Mouse (Mus musculus) neural tube, embryonic 15.5 days (tissue): ENCODE results near the gene Mast4. TPM values are rescaled to one million over a fixed set of nuclear protein-coding genes. Genes with fewer than 3 reads are reported as not detected.
"Not testable (repeated sequence)": the region's sequence is repeated elsewhere in the genome, so short reads cannot be mapped to it uniquely, and the experiment has no call there.

Experiments used
- ATAC-seq: fragments of 200-750 bp; cut with Nextera tagmentation; 2 replicates; pipeline ENCODE4 v1.8.0; 2017; ENCODE audit warnings: mild to moderate bottlenecking, moderate TSS enrichment, moderate library complexity; ENCODE audit not compliant: low FRiP score
- H3K27ac ChIP-seq: fragments of 300-500 bp; sonication (generic); replicated peaks from 2 replicates; pipeline ENCODE4 v1.5.1; 2015; ENCODE audit warnings: mild to moderate bottlenecking, inconsistent platforms
- H3K27me3 ChIP-seq: fragments of 300-500 bp; sonication (generic); replicated peaks from 2 replicates; pipeline ENCODE4 v1.6.1; 2015; ENCODE audit warnings: inconsistent platforms
- H3K36me3 ChIP-seq: fragments of 300-500 bp; sonication (generic); 2 replicates; pipeline ENCODE4 v1.6.1; 2015; ENCODE audit warnings: inconsistent platforms
- H3K4me1 ChIP-seq: fragments of 300-500 bp; sonication (generic); 2 replicates; pipeline ENCODE4 v1.6.1; 2015; ENCODE audit warnings: inconsistent platforms
- H3K4me2 ChIP-seq: fragments of 300-500 bp; sonication (generic); 2 replicates; pipeline ENCODE4 v1.6.1; 2015; ENCODE audit warnings: inconsistent platforms, mild to moderate bottlenecking, moderate library complexity
- H3K4me3 ChIP-seq: fragments of 300-500 bp; sonication (generic); replicated peaks from 2 replicates; pipeline ENCODE4 v1.5.1; 2015; ENCODE audit warnings: mild to moderate bottlenecking, inconsistent platforms
- H3K9ac ChIP-seq: fragments of 300-500 bp; sonication (generic); replicated peaks from 2 replicates; pipeline ENCODE4 v1.6.1; 2015; ENCODE audit warnings: mild to moderate bottlenecking, inconsistent platforms
- H3K9me3 ChIP-seq: fragments of 300-500 bp; sonication (generic); replicated peaks from 2 replicates; pipeline ENCODE4 v1.6.1; 2016; ENCODE audit warnings: inconsistent platforms
- WGBS: fragments of 180-500 bp; shearing (Covaris S2); methylation state at CpG from one replicate; pipeline ENCODE4 v1.1.7; 2015; ENCODE audit warnings: mixed read lengths; 5-methylcytosine and 5-hydroxymethylcytosine counted together
- polyA plus RNA-seq: library from polyadenylated mRNA; unstranded; fragments of >200 nt; fragmentation: Nextera tagmentation; extraction: Ambion mirVana; gene quantifications from 2 replicates; pipeline ENCODE4 v1.2.1, GENCODE M21; 2015

Mast4 gene
- polyA plus RNA-seq, 1 experiment from 2014 or later = 24.7 TPM

DNA sequence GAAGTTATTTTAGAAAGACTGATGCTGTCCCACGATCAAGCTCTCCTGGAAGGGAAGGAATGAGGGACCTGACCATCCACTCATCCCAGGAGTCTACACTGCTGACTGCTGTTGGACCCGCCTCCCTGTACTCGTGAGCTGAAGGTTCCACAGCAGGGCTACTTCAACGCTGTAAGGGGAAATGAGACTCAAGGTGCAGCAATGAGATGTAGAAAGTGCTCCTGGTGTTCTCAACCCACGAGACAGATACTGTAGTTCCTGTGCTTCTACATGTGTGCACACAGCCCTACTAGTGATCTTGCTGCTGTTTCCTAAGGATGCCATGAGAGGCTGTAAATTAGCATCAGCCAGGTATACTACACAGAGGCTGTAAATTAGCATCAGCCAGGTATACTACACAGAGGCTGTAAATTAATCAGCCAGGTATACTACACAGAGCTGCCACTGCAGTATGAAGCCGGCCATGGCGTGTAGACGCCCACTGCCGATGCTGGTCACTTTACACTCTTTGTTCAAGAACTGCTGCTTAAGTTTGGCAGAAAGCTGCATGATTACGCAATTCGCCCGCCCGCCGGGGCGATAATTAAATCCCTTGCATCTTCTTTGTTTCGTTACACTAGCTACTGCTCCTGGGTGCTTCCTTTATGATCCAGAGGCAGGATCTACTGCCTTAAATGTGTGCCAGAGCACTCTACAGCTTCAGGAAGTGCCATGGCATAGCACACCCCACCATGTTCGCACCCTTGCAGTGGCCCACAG, 587.3 kb downstream of the Mast4 start:
- Histone ChIP-seq H3K4me2 (no peak overlapping the region), H3K27ac (no peak overlapping the region), H3K27me3 (no peaks in the 10 kb centered on the region), H3K36me3 (peaks cover 3% of the 10 kb centered on the region; the same call in 1 of the 2 replicates), H3K9ac (no peak overlapping the region), H3K4me1 (no peaks in the 10 kb centered on the region; the same call in 1 of the 2 replicates), H3K4me3 (no peak overlapping the region), H3K9me3 (no peaks in the 10 kb centered on the region)
- WGBS = 88% methylated on average over 17 of the region's 17 CpGs
- ATAC-seq = no peak

DNA sequence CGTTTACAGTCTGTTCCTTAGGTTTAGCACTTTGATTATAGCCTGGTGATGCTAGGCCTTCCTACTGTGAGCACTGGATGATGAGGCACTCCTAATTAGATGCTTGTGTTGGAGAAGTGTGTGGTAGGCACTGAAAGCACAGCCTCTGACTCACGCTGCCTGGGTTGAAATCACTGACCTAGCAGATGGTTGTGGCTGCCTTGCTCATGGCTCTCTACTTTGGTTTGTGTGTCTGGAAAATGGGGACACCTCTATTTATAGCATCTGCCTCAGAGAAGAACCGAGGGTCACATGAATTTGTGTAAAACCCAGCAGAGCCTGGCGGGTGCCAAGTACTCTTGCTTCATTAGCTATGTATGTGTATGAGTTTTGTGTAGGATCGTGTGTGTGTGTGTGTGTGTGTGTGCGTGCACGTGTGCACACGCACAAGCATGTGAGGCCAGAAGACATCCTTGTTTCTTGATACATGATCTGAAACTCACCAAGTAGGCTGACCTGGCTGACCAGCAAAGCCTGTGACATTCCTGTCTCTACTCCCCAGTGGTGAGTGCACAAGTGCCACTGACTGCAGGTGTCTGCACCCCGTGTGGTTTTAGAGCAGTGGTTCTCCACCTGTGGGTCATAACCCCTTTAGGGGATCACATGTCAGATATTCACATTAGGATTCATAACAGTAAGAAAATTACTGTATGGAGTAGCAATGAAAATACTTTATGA, 588.5 kb downstream of the Mast4 start:
- no peaks in the 10 kb centered on the region for H3K27me3 ChIP-seq
- H3K9ac ChIP-seq = no peak overlapping the region
- peaks cover 3% of the 10 kb centered on the region; the same call in 1 of the 2 replicates for H3K36me3 ChIP-seq
- 86% methylated on average over 9 of the region's 9 CpGs for WGBS
- no peaks in the 10 kb centered on the region; the same call in 1 of the 2 replicates for H3K4me1 ChIP-seq
- no peak for ATAC-seq
- no peaks in the 10 kb centered on the region for H3K9me3 ChIP-seq
- H3K27ac ChIP-seq = no peak overlapping the region
- H3K4me2 ChIP-seq = no peak overlapping the region
- no peak overlapping the region for H3K4me3 ChIP-seq

DNA sequence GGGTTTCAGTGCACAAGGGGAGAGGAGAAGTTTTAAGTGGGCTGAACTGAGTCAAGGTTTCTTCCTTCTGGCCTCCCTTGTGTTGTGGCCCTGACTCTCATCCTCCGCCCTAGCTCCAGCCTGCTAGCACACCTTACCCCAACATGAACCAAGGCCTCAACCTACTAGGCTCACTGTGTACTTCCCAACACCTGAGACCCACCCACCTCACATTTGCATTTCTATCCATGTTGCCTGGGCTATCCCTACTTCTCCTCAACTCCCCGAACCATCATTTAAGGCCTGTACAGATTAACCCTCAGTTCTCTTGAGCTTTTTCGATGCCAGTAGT, 589.1 kb downstream of the Mast4 start:
- WGBS = 97% methylated on average over 3 of the region's 3 CpGs
- H3K36me3 ChIP-seq = peaks cover 3% of the 10 kb centered on the region; the same call in 1 of the 2 replicates
- H3K27ac ChIP-seq = no peak overlapping the region
- ATAC-seq = no peak
- H3K4me2 ChIP-seq = no peak overlapping the region
- H3K4me1 ChIP-seq = no peaks in the 10 kb centered on the region; the same call in 1 of the 2 replicates
- H3K27me3 ChIP-seq = no peaks in the 10 kb centered on the region
- no peaks in the 10 kb centered on the region for H3K9me3 ChIP-seq
- H3K9ac ChIP-seq = no peak overlapping the region
- H3K4me3 ChIP-seq = no peak overlapping the region

- ATAC-seq = no peak
- Histone ChIP-seq H3K36me3 (peaks cover 4% of the 10 kb centered on the region; the same call in 1 of the 2 replicates), H3K9ac (no peak overlapping the region), H3K4me2 (no peak overlapping the region), H3K27ac (no peak overlapping the region), H3K9me3 (no peaks in the 10 kb centered on the region), H3K27me3 (no peaks in the 10 kb centered on the region), H3K4me1 (no peaks in the 10 kb centered on the region; the same call in 1 of the 2 replicates), H3K4me3 (no peak overlapping the region)
- WGBS = 69% methylated on average over 9 of the region's 9 CpGs
Measured at GRCm38 (mm10) chr13:102744481-102745269, 589.6 kb downstream of the Mast4 start.

- no peaks in the 10 kb centered on the region for H3K27me3 ChIP-seq
- H3K4me3 ChIP-seq = no peak overlapping the region
- 92% methylated on average over 13 of the region's 13 CpGs for WGBS
- H3K4me2 ChIP-seq = no peak overlapping the region
- ATAC-seq = no peak
- H3K27ac ChIP-seq = no peak overlapping the region
- no peaks in the 10 kb centered on the region for H3K4me1 ChIP-seq
- H3K9ac ChIP-seq = no peak overlapping the region
- no peaks in the 10 kb centered on the region for H3K9me3 ChIP-seq
- peaks cover 31% of the 10 kb centered on the region for H3K36me3 ChIP-seq
Measured at GRCm38 (mm10) chr13:102739720-102740535, 594.4 kb downstream of the Mast4 start.

DNA sequence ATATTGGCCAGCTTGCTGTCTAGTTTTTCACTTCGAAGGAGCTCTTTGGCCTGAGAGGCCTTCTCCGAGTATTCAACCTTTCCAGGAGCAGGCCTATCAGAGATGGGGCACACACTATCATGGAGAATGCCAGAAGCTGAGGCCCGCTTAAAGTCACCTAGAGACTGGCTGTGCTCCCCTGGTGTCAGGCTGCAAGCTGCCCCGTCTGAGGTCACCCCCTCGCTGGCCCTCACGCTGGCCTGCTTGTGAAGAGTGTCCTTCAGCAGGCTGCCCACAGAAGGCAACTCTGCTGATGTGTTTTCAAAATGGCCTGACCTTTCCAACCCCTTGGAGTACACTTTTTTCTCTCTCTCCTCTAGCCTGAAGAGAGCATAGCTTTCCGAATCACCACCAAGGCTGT, 596.5 kb downstream of the Mast4 start:
- peaks cover 31% of the 10 kb centered on the region for H3K36me3 ChIP-seq
- no peak overlapping the region for H3K9ac ChIP-seq
- H3K4me3 ChIP-seq = no peak overlapping the region
- H3K4me2 ChIP-seq = no peak overlapping the region
- no peak for ATAC-seq
- 98% methylated on average over 7 of the region's 7 CpGs for WGBS
- peaks cover 7% of the 10 kb centered on the region; the same call in 1 of the 2 replicates for H3K4me1 ChIP-seq
- no peak overlapping the region for H3K27ac ChIP-seq
- no peaks in the 10 kb centered on the region for H3K27me3 ChIP-seq
- no peaks in the 10 kb centered on the region for H3K9me3 ChIP-seq

- peak; percentile 36; the same call in 1 of the 2 replicates for ATAC-seq
- no peak overlapping the region for H3K4me3 ChIP-seq
- H3K27me3 ChIP-seq = no peaks in the 10 kb centered on the region
- no peaks in the 10 kb centered on the region for H3K9me3 ChIP-seq
- H3K36me3 ChIP-seq = peaks cover 12% of the 10 kb centered on the region
- no peak overlapping the region for H3K9ac ChIP-seq
- H3K27ac ChIP-seq = no peak overlapping the region
- 26% methylated on average over 2 of the region's 2 CpGs for WGBS
- no peak overlapping the region for H3K4me2 ChIP-seq
- H3K4me1 ChIP-seq = peaks cover 7% of the 10 kb centered on the region; the same call in 1 of the 2 replicates
Measured at GRCm38 (mm10) chr13:102733063-102733462, 601.2 kb downstream of the Mast4 start.

DNA sequence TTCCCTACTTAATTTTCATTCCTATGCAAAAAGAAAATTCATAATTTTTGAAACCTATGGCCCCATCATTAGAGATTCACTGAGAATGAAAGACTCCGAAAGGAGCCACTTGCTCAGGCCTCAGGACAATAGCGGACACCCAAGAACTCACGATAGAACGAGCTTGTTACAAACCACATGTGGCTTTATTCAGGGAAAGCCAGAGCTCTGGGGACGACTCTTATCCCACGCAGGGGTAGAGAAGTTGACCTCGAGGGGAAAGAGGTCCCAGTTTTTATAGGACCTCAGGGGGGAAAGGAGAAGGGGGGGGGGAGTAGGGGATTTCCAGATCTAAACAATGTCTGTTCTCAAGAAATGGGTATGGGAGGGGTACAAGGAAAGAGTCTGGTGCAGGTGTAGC, 605.3 kb downstream of the Mast4 start:
- not testable (repeated sequence) for H3K4me1 ChIP-seq, ATAC-seq, H3K27me3 ChIP-seq, H3K27ac ChIP-seq, H3K4me2 ChIP-seq, H3K9me3 ChIP-seq, H3K4me3 ChIP-seq, H3K36me3 ChIP-seq, H3K9ac ChIP-seq
- WGBS = 55% methylated on average over 7 of the region's 7 CpGs

DNA sequence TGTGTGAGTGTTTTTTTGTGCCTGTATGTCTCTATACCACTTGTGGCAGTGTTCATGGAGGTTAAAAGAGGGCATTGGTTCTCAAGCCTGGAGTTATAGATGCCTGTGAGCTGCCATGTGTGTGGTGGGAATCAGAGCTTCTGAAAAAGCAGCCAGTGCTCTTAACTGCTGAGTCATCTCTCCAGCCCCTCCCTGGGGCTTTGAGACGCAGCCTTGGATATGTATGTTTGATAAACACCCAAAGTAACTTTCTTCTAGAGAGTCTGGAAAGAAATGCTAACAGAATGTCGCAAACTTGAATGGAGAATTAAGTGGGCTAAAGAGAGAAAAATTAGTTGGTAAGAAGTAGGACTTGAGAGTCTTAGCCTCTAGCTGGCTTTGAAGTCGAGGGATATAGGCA, 606.3 kb downstream of the Mast4 start:
- no peaks in the 10 kb centered on the region for H3K36me3 ChIP-seq
- no peak overlapping the region for H3K4me3 ChIP-seq
- no peak for ATAC-seq
- no peak overlapping the region for H3K9ac ChIP-seq
- H3K4me2 ChIP-seq = no peak overlapping the region
- no peak overlapping the region for H3K27ac ChIP-seq
- no peaks in the 10 kb centered on the region for H3K4me1 ChIP-seq
- whole genome bisulfite sequencing = 83% methylated on average over 3 of the region's 3 CpGs
- no peaks in the 10 kb centered on the region for H3K9me3 ChIP-seq
- H3K27me3 ChIP-seq = no peaks in the 10 kb centered on the region

GRCm38 (mm10) chr13:102726876-102727275, 607.4 kb downstream of the Mast4 start:
- no peaks in the 10 kb centered on the region for H3K9me3 ChIP-seq
- H3K4me1 ChIP-seq = no peaks in the 10 kb centered on the region
- H3K27ac ChIP-seq = no peak overlapping the region
- no peak for ATAC-seq
- H3K27me3 ChIP-seq = no peaks in the 10 kb centered on the region
- no peak overlapping the region for H3K4me2 ChIP-seq
- no peak overlapping the region for H3K4me3 ChIP-seq
- H3K36me3 ChIP-seq = no peaks in the 10 kb centered on the region
- 83% methylated on average over 1 of the region's 1 CpGs for WGBS
- H3K9ac ChIP-seq = no peak overlapping the region

- Histone ChIP-seq H3K27ac (no peak overlapping the region), H3K27me3 (no peaks in the 10 kb centered on the region), H3K36me3 (no peaks in the 10 kb centered on the region), H3K9ac (no peak overlapping the region), H3K4me1 (no peaks in the 10 kb centered on the region), H3K4me3 (no peak overlapping the region), H3K9me3 (no peaks in the 10 kb centered on the region), H3K4me2 (no peak overlapping the region)
- ATAC-seq = no peak
- WGBS = 81% methylated on average over 2 of the region's 2 CpGs
Measured at GRCm38 (mm10) chr13:102725906-102726305, 608.4 kb downstream of the Mast4 start.
